ENCODE assay signal across 12 mouse cellular contexts in genomic region chr4:95877436-95877835, GRCm38 (mm10).
"Had no signal": no experiment of that assay in that cellular context is flagged by ENCODE, and none has a peak within 500 bp of the region (broad histone marks: within the 10 kb centered on the region; RNA-seq: fewer than 3 reads in every experiment).

No protein-coding gene starts in this region.

- ATAC-seq: midbrain, embryonic 16.5 days had no signal

- H3K27me3 ChIP-seq: limb, embryonic 13.5 days; midbrain, embryonic 12.5 days; neural tube, embryonic 13.5 days; stomach, embryonic 15.5 days had no signal

- H3K4me2 ChIP-seq: limb, embryonic 13.5 days; midbrain, embryonic 12.5 days; neural tube, embryonic 13.5 days; stomach, embryonic 15.5 days had no signal

- H3K4me1 ChIP-seq: midbrain, embryonic 12.5 days; stomach, embryonic 15.5 days had no signal

- H3K27ac ChIP-seq: limb, embryonic 13.5 days; liver, embryonic 14.5 days; midbrain, embryonic 12.5 days; neural tube, embryonic 13.5 days; stomach, embryonic 15.5 days had no signal

- H3K9ac ChIP-seq: limb, embryonic 13.5 days; liver, embryonic 14.5 days; midbrain, embryonic 12.5 days; neural tube, embryonic 13.5 days; stomach, embryonic 15.5 days had no signal

- H3K9me3 ChIP-seq: limb, embryonic 13.5 days; midbrain, embryonic 12.5 days; neural tube, embryonic 13.5 days; stomach, embryonic 15.5 days had no signal

- H3K4me3 ChIP-seq: limb, embryonic 13.5 days; midbrain, embryonic 12.5 days; neural tube, embryonic 13.5 days; stomach, embryonic 15.5 days had no signal

- DNase-seq: kidney, postnatal 14 days; left cerebral cortex, postnatal 4 days; lung, adult 18-20 months; retina, postnatal 1 day; thymus, adult 2 months; thymus, postnatal 25 days had no signal

- H3K36me3 ChIP-seq: limb, embryonic 13.5 days; midbrain, embryonic 12.5 days; neural tube, embryonic 13.5 days; stomach, embryonic 15.5 days had no signal
